Mouse (Mus musculus): Measurements from ENCODE around the gene Aco1. TPM values are rescaled to one million over a fixed set of nuclear protein-coding genes. Genes with fewer than 3 reads are reported as not detected.
"Not testable (repeated sequence)": the region's sequence is repeated elsewhere in the genome, so short reads cannot be mapped to it uniquely, and the experiment has no call there.

Gene Aco1
- polyA plus RNA-seq (2014; fragmentation: Nextera tagmentation; extraction: Ambion mirVana) = 61.4 and 65.4 TPM in 2 replicates

GRCm38 (mm10) chr4:40142743-40143532 is at the start of gene Aco1:
TSS of gene Aco1 (plus strand) at chr4:40143081.
- ATAC-seq (ENCODE audit: insufficient read depth, low FRiP score, low TSS enrichment) (peak; percentile 96), DNase-seq (ENCODE audit: low spot score) (peak; percentile 97)
- Histone ChIP-seq H3K27me3 (ENCODE audit: control insufficient read depth, insufficient read depth, low read length) (no peaks in the 10 kb centered on the region), H3K4me3 (ENCODE audit: low read depth, low read length) (peak within 1 kb of the TSS; percentile 44), H3K27ac (ENCODE audit: low read depth, low read length) (peak within 1 kb of the TSS; percentile 75), H3K36me3 (ENCODE audit: control insufficient read depth, insufficient read depth, low read length) (no peaks in the 10 kb centered on the region), H3K9me3 (ENCODE audit: control insufficient read depth, low read length) (no peaks in the 10 kb centered on the region), H3K4me2 (ENCODE audit: low read depth) (peak within 1 kb of the TSS; percentile 62), H3K4me1 (ENCODE audit: control insufficient read depth, insufficient read depth, low read length) (peaks cover 8% of the 10 kb centered on the region), H3K9ac (ENCODE audit: low read length) (peak within 1 kb of the TSS; percentile 56)
- WGBS = 1% methylated on average over 43 of the region's 46 CpGs

- DNase-seq (ENCODE audit: low spot score) (no peak), ATAC-seq (ENCODE audit: insufficient read depth, low FRiP score, low TSS enrichment) (no peak)
- no peaks in the 10 kb centered on the region for H3K27me3 ChIP-seq (ENCODE audit: control insufficient read depth, insufficient read depth, low read length)
- no peak overlapping the region for H3K4me3 ChIP-seq (ENCODE audit: low read depth, low read length)
- no peak overlapping the region for H3K27ac ChIP-seq (ENCODE audit: low read depth, low read length)
- H3K4me1 ChIP-seq (ENCODE audit: control insufficient read depth, insufficient read depth, low read length) = no peaks in the 10 kb centered on the region
- no peak overlapping the region for H3K9ac ChIP-seq (ENCODE audit: low read length)
- no peaks in the 10 kb centered on the region for H3K9me3 ChIP-seq (ENCODE audit: control insufficient read depth, low read length)
- WGBS = 81% methylated on average over 2 of the region's 2 CpGs
- no peak overlapping the region for H3K4me2 ChIP-seq (ENCODE audit: low read depth)
- no peaks in the 10 kb centered on the region for H3K36me3 ChIP-seq (ENCODE audit: control insufficient read depth, insufficient read depth, low read length)
These were observed 47.9 kb upstream of the Aco1 start for GRCm38 (mm10) chr4:40094974-40095373.

- Histone ChIP-seq H3K4me1 (ENCODE audit: control insufficient read depth, insufficient read depth, low read length) (no peaks in the 10 kb centered on the region), H3K4me3 (ENCODE audit: low read depth, low read length) (no peak overlapping the region), H3K9me3 (ENCODE audit: control insufficient read depth, low read length) (no peaks in the 10 kb centered on the region), H3K36me3 (ENCODE audit: control insufficient read depth, insufficient read depth, low read length) (no peaks in the 10 kb centered on the region), H3K9ac (ENCODE audit: low read length) (no peak overlapping the region), H3K27ac (ENCODE audit: low read depth, low read length) (no peak overlapping the region), H3K27me3 (ENCODE audit: control insufficient read depth, insufficient read depth, low read length) (no peaks in the 10 kb centered on the region), H3K4me2 (ENCODE audit: low read depth) (no peak overlapping the region)
- DNase-seq (ENCODE audit: low spot score) = no peak
- no peak for ATAC-seq (ENCODE audit: insufficient read depth, low FRiP score, low TSS enrichment)
- 90% methylated on average over 1 of the region's 1 CpGs for WGBS
These were observed 39.9 kb upstream of the Aco1 start for GRCm38 (mm10) chr4:40102996-40103395.

GRCm38 (mm10) chr4:40106004-40106536 is 36.8 kb upstream of the Aco1 start:
- WGBS = 33% methylated on average over 8 of the region's 8 CpGs
- DNase-seq (ENCODE audit: low spot score) (no peak), ATAC-seq (ENCODE audit: insufficient read depth, low FRiP score, low TSS enrichment) (no peak)
- Histone ChIP-seq H3K9ac (ENCODE audit: low read length) (no peak overlapping the region), H3K9me3 (ENCODE audit: control insufficient read depth, low read length) (no peaks in the 10 kb centered on the region), H3K27me3 (ENCODE audit: control insufficient read depth, insufficient read depth, low read length) (no peaks in the 10 kb centered on the region), H3K36me3 (ENCODE audit: control insufficient read depth, insufficient read depth, low read length) (no peaks in the 10 kb centered on the region), H3K4me1 (ENCODE audit: control insufficient read depth, insufficient read depth, low read length) (no peaks in the 10 kb centered on the region), H3K4me2 (ENCODE audit: low read depth) (no peak overlapping the region), H3K27ac (ENCODE audit: low read depth, low read length) (no peak overlapping the region), H3K4me3 (ENCODE audit: low read depth, low read length) (no peak overlapping the region)

- H3K4me1 ChIP-seq (ENCODE audit: control insufficient read depth, insufficient read depth, low read length) = no peaks in the 10 kb centered on the region
- H3K4me2 ChIP-seq (ENCODE audit: low read depth) = no peak overlapping the region
- H3K27me3 ChIP-seq (ENCODE audit: control insufficient read depth, insufficient read depth, low read length) = no peaks in the 10 kb centered on the region
- H3K27ac ChIP-seq (ENCODE audit: low read depth, low read length) = no peak overlapping the region
- 89% methylated on average over 4 of the region's 4 CpGs for WGBS
- no peak overlapping the region for H3K9ac ChIP-seq (ENCODE audit: low read length)
- ATAC-seq (ENCODE audit: insufficient read depth, low FRiP score, low TSS enrichment) (no peak), DNase-seq (ENCODE audit: low spot score) (no peak)
- H3K9me3 ChIP-seq (ENCODE audit: control insufficient read depth, low read length) = no peaks in the 10 kb centered on the region
- H3K36me3 ChIP-seq (ENCODE audit: control insufficient read depth, insufficient read depth, low read length) = no peaks in the 10 kb centered on the region
- H3K4me3 ChIP-seq (ENCODE audit: low read depth, low read length) = no peak overlapping the region
These were observed 34.9 kb upstream of the Aco1 start for GRCm38 (mm10) chr4:40108030-40108429.

GRCm38 (mm10) chr4:40113173-40113572 is 29.7 kb upstream of the Aco1 start:
- DNase-seq (ENCODE audit: low spot score) (no peak), ATAC-seq (ENCODE audit: insufficient read depth, low FRiP score, low TSS enrichment) (no peak)
- H3K4me2 ChIP-seq (ENCODE audit: low read depth) = no peak overlapping the region
- H3K9me3 ChIP-seq (ENCODE audit: control insufficient read depth, low read length) = no peaks in the 10 kb centered on the region
- H3K4me1 ChIP-seq (ENCODE audit: control insufficient read depth, insufficient read depth, low read length) = no peaks in the 10 kb centered on the region
- no peak overlapping the region for H3K4me3 ChIP-seq (ENCODE audit: low read depth, low read length)
- 80% methylated on average over 1 of the region's 1 CpGs for WGBS
- H3K36me3 ChIP-seq (ENCODE audit: control insufficient read depth, insufficient read depth, low read length) = no peaks in the 10 kb centered on the region
- H3K27ac ChIP-seq (ENCODE audit: low read depth, low read length) = no peak overlapping the region
- H3K27me3 ChIP-seq (ENCODE audit: control insufficient read depth, insufficient read depth, low read length) = no peaks in the 10 kb centered on the region
- H3K9ac ChIP-seq (ENCODE audit: low read length) = no peak overlapping the region

GRCm38 (mm10) chr4:40121221-40121620 is 21.7 kb upstream of the Aco1 start:
- Histone ChIP-seq H3K4me3 (ENCODE audit: low read depth, low read length) (no peak overlapping the region), H3K4me1 (ENCODE audit: control insufficient read depth, insufficient read depth, low read length) (no peaks in the 10 kb centered on the region), H3K4me2 (ENCODE audit: low read depth) (no peak overlapping the region), H3K36me3 (ENCODE audit: control insufficient read depth, insufficient read depth, low read length) (no peaks in the 10 kb centered on the region), H3K27me3 (ENCODE audit: control insufficient read depth, insufficient read depth, low read length) (no peaks in the 10 kb centered on the region), H3K9me3 (ENCODE audit: control insufficient read depth, low read length) (no peaks in the 10 kb centered on the region), H3K27ac (ENCODE audit: low read depth, low read length) (no peak overlapping the region), H3K9ac (ENCODE audit: low read length) (no peak overlapping the region)
- no peak for DNase-seq (ENCODE audit: low spot score)
- 66% methylated on average over 3 of the region's 3 CpGs for WGBS
- no peak for ATAC-seq (ENCODE audit: insufficient read depth, low FRiP score, low TSS enrichment)

GRCm38 (mm10) chr4:40122291-40122690 is 20.6 kb upstream of the Aco1 start:
- not testable (repeated sequence) for H3K9me3 ChIP-seq (ENCODE audit: control insufficient read depth, low read length); H3K27ac ChIP-seq (ENCODE audit: low read depth, low read length); H3K27me3 ChIP-seq (ENCODE audit: control insufficient read depth, insufficient read depth, low read length); H3K9ac ChIP-seq (ENCODE audit: low read length); DNase-seq (ENCODE audit: low spot score); H3K4me3 ChIP-seq (ENCODE audit: low read depth, low read length); H3K36me3 ChIP-seq (ENCODE audit: control insufficient read depth, insufficient read depth, low read length); H3K4me2 ChIP-seq (ENCODE audit: low read depth); H3K4me1 ChIP-seq (ENCODE audit: control insufficient read depth, insufficient read depth, low read length); ATAC-seq (ENCODE audit: insufficient read depth, low FRiP score, low TSS enrichment)
- 93% methylated on average over 1 of the region's 1 CpGs for WGBS

Data from neural tube, embryonic 11.5 days (tissue).